Comparison of ENCODE assay signal across 8 mouse cellular contexts in the genomic region with DNA sequence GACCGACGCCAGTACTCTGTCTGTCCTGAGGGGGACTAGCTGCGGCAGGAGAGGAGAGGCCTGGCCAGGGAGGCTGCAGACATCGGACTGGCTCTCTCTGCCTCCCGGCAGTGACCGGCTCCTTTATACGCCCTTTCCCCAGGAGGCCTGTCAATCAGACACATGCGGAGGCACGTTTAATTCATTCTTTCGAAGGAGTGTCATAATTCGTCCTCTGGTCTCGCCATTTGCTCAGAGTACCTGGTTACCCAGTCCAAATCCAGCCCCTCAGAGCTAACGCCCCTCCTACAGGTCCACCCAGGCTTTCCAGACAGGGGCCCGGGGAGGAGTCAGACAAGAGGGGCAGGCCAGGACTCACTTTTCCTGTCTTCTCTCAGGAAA. TPM values are rescaled to one million over a fixed set of nuclear protein-coding genes. Genes with fewer than 3 reads are reported as not detected.
DNase-seq lines count a peak whose midpoint lies in the region; ATAC-seq and TF ChIP-seq lines count a peak whose summit lies in the region.

A gene (minus strand): TSS at position 242 of the 381 bp plus-strand sequence.

- H3K27ac ChIP-seq in cortical plate, adult 2 months (ENCODE audit: insufficient read depth, low read length), result no peak within 1 kb of the TSS
- peak within 1 kb of the TSS; percentile 49 for H3K27ac ChIP-seq in intestine, embryonic 14.5 days (ENCODE audit: low read depth)
- no peak within 1 kb of the TSS for H3K27ac ChIP-seq in liver, embryonic 15.5 days (replicated peaks)
- no peak within 1 kb of the TSS for H3K27ac ChIP-seq in olfactory bulb, adult 2 months (ENCODE audit: insufficient read depth, low read depth, low read length)

- 3% methylated on average over 14 of the region's 14 CpGs for WGBS in intestine, embryonic 14.5 days
- WGBS in liver, embryonic 15.5 days (ENCODE audit: insufficient replicate concordance), result 6% methylated on average over 14 of the region's 14 CpGs
- WGBS in olfactory bulb, adult 2 months, result 9% methylated on average over 14 of the region's 14 CpGs

- no peaks in the 10 kb centered on the region for H3K4me1 ChIP-seq in cortical plate, adult 2 months (ENCODE audit: control insufficient read depth, insufficient read depth, low read length)
- peaks cover 7% of the 10 kb centered on the region; the same call in 1 of the 2 replicates for H3K4me1 ChIP-seq in intestine, embryonic 14.5 days (replicated peaks; ENCODE audit: control insufficient read depth, insufficient read depth, low read length)
- no peaks in the 10 kb centered on the region for H3K4me1 ChIP-seq in liver, embryonic 15.5 days (replicated peaks)
- peaks cover 8% of the 10 kb centered on the region for H3K4me1 ChIP-seq in olfactory bulb, adult 2 months (ENCODE audit: control insufficient read depth, insufficient read depth, low read length)

- peak; percentile 89 for ATAC-seq in intestine, embryonic 14.5 days (replicated peaks; ENCODE audit: low FRiP score, low TSS enrichment, low read depth)
- no peak for ATAC-seq in liver, embryonic 15.5 days (ENCODE audit: insufficient read depth)
- ATAC-seq in CD4-positive, CD25-positive, alpha-beta regulatory T cell, adult 4 months, result no peak

- peaks cover 13% of the 10 kb centered on the region for H3K36me3 ChIP-seq in intestine, embryonic 14.5 days (ENCODE audit: control insufficient read depth, insufficient read depth, low read length)
- H3K36me3 ChIP-seq in liver, embryonic 15.5 days (replicated peaks), result no peaks in the 10 kb centered on the region

- no peaks in the 10 kb centered on the region for H3K27me3 ChIP-seq in intestine, embryonic 14.5 days (replicated peaks; ENCODE audit: control insufficient read depth, insufficient read depth, low read length)
- 0 out of 2 replicates have a peak, but pooled peaks cover 3% of the 10 kb centered on the region for H3K27me3 ChIP-seq in liver, embryonic 15.5 days

- 0 out of 2 replicates have a peak within 1 kb of the TSS, but pooled peaks have one; percentile 29 for H3K4me3 ChIP-seq in cortical plate, adult 2 months (ENCODE audit: insufficient read depth, low read length)
- H3K4me3 ChIP-seq in intestine, embryonic 14.5 days (ENCODE audit: low read depth, low read length), result peak within 1 kb of the TSS; percentile 40
- H3K4me3 ChIP-seq in liver, embryonic 15.5 days (replicated peaks), result 0 out of 2 replicates have a peak within 1 kb of the TSS, but pooled peaks have one; percentile 3
- peak within 1 kb of the TSS; percentile 25 for H3K4me3 ChIP-seq in olfactory bulb, adult 2 months (ENCODE audit: insufficient read depth, low read depth, low read length)

- no peak for TF ChIP-seq CTCF in cortical plate, adult 2 months (IDR thresholded peaks at IDR 0.05; ENCODE audit: extremely low read depth, insufficient read depth, low read length)
- no peak for TF ChIP-seq CTCF in olfactory bulb, adult 2 months (IDR thresholded peaks at IDR 0.05; ENCODE audit: insufficient read depth, low read depth, low read length)

- no peak for TF ChIP-seq POLR2A in cortical plate, adult 2 months (IDR thresholded peaks at IDR 0.05; ENCODE audit: extremely low read depth, insufficient read depth, low read length)
- TF ChIP-seq POLR2A in olfactory bulb, adult 2 months (IDR thresholded peaks at IDR 0.05; ENCODE audit: insufficient read depth, low read depth, low read length), result no peak

- peak within 1 kb of the TSS; percentile 55 for H3K4me2 ChIP-seq in intestine, embryonic 14.5 days (ENCODE audit: low read length)
- H3K4me2 ChIP-seq in liver, embryonic 15.5 days, result no peak within 1 kb of the TSS

- DNase-seq in ES-CJ7 (ENCODE audit: low read depth, low spot score), result peak; percentile 34
- peak; percentile 65 to 84 for DNase-seq in gastrocnemius, postnatal 4 days (ENCODE audit: low spot score in 2 of 2)
- DNase-seq in intestine, embryonic 14.5 days (ENCODE audit: low spot score), result peak; percentile 74
- DNase-seq in left cerebral cortex, adult 18-20 months (ENCODE audit: low spot score in 2 of 2), result no peak

- H3K9me3 ChIP-seq in intestine, embryonic 14.5 days (ENCODE audit: control insufficient read depth, low read length), result no peaks in the 10 kb centered on the region
- H3K9me3 ChIP-seq in liver, embryonic 15.5 days (replicated peaks), result no peaks in the 10 kb centered on the region

- peak within 1 kb of the TSS; percentile 41 for H3K9ac ChIP-seq in intestine, embryonic 14.5 days (ENCODE audit: low read length)
- no peak within 1 kb of the TSS for H3K9ac ChIP-seq in liver, embryonic 15.5 days

RNA-seq across cellular contexts. Expression of the gene that starts here (rescaled TPM):
- polyA plus RNA-seq in cortical plate, adult 2 months (2012; rRNA removed), result 4.5 and 4.9 TPM in 2 replicates
- 100 to 1,000 TPM; 134 to 155 TPM for total RNA-seq in gastrocnemius, postnatal 4 days (2021)
- polyA plus RNA-seq in intestine, embryonic 14.5 days (2014; fragmentation: Nextera tagmentation; extraction: Ambion mirVana), result 55.6 and 59.1 TPM in 2 replicates
- polyA plus RNA-seq in liver, embryonic 15.5 days (2015; fragmentation: Nextera tagmentation; extraction: Ambion mirVana), result 1.9 and 2.2 TPM in 2 replicates
- polyA plus RNA-seq in olfactory bulb, adult 2 months (2012; ENCODE audit: insufficient read depth, insufficient read length, low replicate concordance, missing spikeins), result not detected in 2 replicates
- not detected for polyA plus RNA-seq in CD4-positive, CD25-positive, alpha-beta regulatory T cell, adult 4 months (2017; shearing (Covaris generic))
- 1 to 10 TPM; 4.6 to 5.6 TPM for total RNA-seq in left cerebral cortex, adult 18-20 months (2021)

Comparison
In these comparisons a context has a peak if more than half of its experiments do, and no peak if none do; other contexts are left out.
1. RNA of the gene that starts here (total RNA-seq): 134 to 155 TPM in gastrocnemius, postnatal 4 days; 4.6 to 5.6 TPM in left cerebral cortex, adult 18-20 months; every median in the first group is over 10 times any median in the second.
2. DNase-seq: peak in ES-CJ7 (single experiment), gastrocnemius, postnatal 4 days (2 of 2) and intestine, embryonic 14.5 days (single experiment); none in left cerebral cortex, adult 18-20 months (0 of 2).
3. Peak in every context shown above with its lines, with median percentiles within 50 percentile points of each other: H3K4me3 ChIP-seq.